Mouse (Mus musculus) thymus, postnatal 36 days (tissue): ENCODE data around the gene Ugt2a1.
"Not testable (repeated sequence)": the region's sequence is repeated elsewhere in the genome, so short reads cannot be mapped to it uniquely, and the experiment has no call there.

Experiments
- DNase-seq, 2 experiments: peaks; one replicate each; pipeline ENCODE4 v3.0.0; 2022; ENCODE audit warnings: mixed read lengths in 2 of 2

The Ugt2a1 gene

GRCm38 (mm10) chr5:87490771-87491170 is at the start of gene Ugt2a1:
Gene Ugt2a1, minus strand, starts transcription at chr5:87490871.
- no peak for DNase-seq

- no peak for DNase-seq
Measured at GRCm38 (mm10) chr5:87538111-87538510, 47.4 kb upstream of the Ugt2a1 start, which contains the start of gene Sult1b1. Gene Sult1b1, minus strand, starts transcription at chr5:87538195.

DNA sequence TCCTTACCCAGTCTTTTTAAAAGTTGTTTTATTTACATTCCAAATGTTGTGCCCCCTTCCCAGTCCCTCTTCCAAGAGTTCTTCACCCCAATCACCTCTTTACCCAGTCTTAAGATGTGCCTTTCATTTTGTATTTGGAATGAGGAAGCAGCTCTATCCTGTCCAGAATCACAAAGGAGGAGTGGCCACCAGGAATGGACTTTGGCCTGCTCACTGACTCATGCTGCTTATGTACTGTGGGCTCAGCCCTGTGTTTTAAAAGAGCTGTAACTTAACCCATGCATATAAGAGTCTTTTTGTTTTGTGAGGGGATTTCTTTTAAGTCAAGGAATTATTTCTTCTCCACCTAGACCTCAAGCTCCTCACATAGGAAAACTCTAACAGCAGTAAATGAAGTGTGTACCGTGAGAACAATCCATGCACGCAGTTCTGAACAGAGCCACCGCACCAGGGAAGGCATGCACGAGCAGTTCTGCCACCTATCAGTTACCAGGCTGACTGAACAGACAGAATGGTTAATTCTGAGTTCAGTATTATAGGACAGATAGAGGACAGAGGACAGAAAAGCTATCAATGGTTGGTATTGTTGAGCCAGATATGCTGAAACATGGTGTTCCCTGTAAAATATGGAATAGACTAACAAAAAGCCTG is 45.4 kb upstream of the Ugt2a1 start:
- no peak for DNase-seq

- DNase-seq: no peak
Measured at GRCm38 (mm10) chr5:87532288-87532687, 41.6 kb upstream of the Ugt2a1 start.

- DNase-seq: not testable (repeated sequence)
Measured at GRCm38 (mm10) chr5:87523561-87523960, 32.9 kb upstream of the Ugt2a1 start.

- DNase-seq: no peak
Measured at GRCm38 (mm10) chr5:87505776-87506458, 15.2 kb upstream of the Ugt2a1 start.

DNA sequence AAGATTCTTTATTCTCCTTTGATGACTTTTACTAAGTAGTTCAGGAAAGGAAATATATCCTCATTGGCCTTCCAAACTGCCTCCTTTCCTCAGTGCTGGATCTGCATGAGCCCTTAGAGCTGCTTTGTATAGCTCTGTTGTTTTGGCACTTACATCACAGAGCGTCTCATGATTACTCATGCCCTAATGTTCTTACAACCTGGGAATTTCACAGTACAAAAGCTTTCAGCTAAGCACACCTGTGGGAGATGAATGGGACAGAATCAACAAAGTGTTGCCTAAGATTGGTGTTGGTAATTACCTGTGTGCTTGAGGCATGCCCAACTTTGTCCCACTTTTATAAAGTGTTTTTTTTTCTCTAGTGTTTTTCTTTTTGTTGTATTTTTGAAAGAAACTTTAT is 12.0 kb upstream of the Ugt2a1 start:
- DNase-seq: no peak

DNA sequence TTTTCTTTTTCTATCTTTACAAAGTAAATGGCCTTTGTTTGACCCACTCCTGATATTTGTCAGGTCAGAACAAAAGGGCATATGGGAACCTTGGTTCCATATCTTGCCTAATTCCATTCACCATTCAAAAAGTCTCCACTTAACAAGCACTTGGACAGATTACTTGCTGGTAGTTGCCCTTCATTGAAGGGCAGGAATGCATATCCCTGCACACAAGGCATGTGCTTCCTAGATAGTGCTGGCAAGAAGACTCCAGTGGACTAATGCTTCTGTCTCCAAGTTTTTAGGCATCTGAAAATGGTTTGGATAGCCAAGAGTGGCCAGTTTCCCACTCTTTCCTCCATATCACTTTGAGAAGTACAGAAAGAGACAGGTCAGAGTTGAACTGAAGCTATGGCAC is 8.7 kb upstream of the Ugt2a1 start:
- no peak for DNase-seq

GRCm38 (mm10) chr5:87498936-87499335 is 8.3 kb upstream of the Ugt2a1 start:
- DNase-seq: no peak

DNA sequence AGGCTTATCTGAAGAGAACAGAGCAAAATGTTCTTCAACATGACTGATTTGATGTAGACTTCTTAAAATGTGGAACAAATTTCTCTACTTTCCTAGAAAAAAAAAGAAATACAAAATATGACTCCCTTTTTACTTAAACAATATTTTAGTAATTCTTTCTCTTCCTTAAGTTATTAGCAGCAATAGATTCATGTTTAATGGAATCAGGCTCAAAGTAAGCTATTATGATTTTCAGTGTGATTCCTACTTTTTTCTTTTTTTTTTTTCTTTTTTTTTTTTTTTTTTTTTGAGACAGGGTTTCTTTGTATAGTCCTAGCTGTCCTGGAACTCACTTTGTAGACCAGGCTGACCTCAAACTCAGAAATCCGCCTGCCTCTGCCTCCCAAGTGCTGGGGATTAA is 4.0 kb downstream of the Ugt2a1 start, which contains the start of gene Gm43638:
TSS of gene Gm43638 (minus strand) at position 101 of the 400 bp plus-strand sequence.
- DNase-seq: not testable (repeated sequence)

DNA sequence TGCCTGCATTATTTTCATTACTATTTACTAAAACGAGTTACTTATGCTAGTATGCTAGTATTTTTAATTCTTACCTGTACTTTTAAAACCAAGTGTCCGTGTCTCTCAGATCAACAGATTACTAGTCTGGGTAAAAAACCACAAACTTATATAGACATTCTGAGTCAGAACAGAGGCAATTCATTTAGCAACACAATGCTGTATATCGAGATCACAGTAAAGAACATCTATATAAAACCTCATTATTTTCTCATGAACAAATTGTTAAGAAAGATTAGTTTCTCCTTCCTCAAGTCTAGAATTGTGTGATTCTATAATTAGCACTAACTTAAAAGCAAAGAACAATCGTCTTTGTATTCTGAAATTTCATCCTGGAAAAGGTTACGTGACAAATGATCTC is 8.5 kb downstream of the Ugt2a1 start, which contains the start of gene Ugt2a2:
TSS of gene Ugt2a2 (minus strand) at position 101 of the 400 bp plus-strand sequence.
- DNase-seq: no peak

DNA sequence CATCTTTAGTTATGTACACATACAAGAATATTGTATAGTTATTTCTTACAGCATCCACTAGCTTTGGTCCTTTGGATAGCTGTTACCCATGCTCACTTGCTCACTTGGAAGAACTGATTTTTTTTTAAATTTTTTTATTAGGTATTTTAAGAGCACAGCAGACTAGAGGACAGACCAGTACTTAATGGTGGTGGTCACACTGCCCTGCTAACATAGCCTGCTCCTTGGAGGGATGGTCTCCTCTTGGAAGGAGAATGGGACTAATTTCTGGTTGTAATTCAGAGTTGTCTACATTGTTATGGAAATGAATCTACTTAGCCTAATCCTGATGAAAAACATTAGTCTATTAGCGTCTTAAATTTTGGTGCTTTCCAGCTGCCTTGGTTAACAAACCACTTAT is 31.9 kb downstream of the Ugt2a1 start:
- no peak for DNase-seq

- no peak for DNase-seq
Measured at GRCm38 (mm10) chr5:87457701-87458100, 33.0 kb downstream of the Ugt2a1 start.

DNA sequence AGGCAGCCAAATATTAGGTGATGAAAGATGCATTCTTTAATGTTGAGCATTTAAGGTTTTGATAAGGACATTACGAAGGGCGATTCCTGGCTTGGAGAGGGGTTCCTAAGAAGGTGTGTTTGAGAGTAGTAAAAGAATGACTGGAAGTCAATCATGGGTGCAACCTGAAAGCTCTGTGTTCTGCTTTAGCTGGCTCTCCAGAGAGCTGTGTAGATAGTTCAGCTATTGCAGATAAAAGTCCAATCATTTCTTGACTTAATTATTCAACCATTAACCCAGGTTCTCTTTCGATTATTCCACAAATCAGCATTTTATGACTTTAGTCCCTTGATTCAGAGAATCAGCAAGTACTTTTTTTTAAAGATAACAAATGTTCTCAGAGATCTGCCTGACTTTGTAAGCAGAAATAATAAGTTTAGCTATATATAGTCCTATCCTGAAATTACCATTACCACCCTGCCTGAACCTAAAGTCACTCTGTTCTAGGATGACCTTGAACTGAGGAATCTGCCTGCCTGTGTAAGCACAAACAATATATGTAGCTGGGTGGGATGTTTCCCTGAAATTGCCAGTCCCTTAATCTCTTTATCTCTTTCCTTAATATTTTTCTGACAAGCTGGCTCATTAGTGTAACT is 34.3 kb downstream of the Ugt2a1 start:
- DNase-seq: no peak

- no peak for DNase-seq
Measured at GRCm38 (mm10) chr5:87455519-87455918, 35.2 kb downstream of the Ugt2a1 start.

DNA sequence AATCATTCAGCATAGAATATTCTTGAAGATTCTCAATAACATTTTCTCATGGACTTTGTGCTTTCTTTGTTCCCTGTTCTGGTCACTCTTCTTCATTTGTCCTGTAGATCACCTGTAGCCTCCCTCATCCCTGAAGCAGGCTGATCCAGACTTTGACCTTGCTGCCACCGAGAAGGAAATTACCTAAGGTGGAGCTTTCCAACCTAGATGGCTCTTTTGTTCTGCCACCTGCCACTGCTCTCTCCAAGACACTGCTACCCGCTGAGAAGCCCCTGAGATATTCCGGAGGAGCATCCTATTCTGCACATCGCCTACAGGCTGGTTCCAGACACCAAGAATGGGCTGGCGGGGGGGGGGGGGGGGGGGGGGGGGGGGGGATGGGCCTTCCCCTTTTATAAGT is 38.2 kb downstream of the Ugt2a1 start:
- not testable (repeated sequence) for DNase-seq

DNA sequence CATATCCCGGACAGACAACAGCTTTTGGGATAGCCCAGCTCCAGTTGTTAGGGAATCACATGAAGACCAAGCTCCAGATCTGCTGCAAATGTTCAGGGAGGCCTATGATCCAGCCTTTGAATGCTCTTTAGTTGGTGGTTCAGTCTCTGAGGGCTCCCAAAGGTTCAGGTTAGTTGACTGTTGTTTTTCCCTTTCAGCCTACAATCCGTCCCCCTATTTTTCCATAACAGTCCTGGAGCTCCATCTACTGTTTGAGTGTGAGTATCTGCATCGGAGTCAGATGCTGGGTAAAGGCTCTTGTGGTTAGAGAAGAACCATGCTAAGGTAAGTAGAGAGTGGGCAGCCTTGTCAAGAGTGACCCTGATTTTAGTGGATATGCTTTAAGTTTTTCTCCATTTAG is 54.4 kb downstream of the Ugt2a1 start:
- no peak for DNase-seq

DNA sequence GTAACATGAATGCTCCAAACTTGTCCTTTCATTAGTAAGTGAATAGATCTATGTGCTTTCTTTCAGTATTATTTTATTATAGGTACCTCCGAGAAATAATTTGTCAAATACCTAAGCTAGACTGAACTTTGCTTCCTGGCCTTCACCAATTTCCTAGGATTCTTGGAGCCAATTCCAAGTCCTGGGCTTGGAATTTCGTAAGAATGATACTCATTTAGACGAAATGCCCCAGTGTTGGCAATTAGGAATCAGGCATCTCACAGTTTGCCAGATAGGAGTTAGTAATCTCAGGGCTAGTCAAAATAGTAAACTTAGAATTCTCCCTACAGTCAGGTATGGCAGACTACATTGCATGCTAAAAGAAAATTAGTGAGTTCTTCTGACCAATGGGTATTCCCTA is 65.0 kb downstream of the Ugt2a1 start:
- DNase-seq: no peak

DNA sequence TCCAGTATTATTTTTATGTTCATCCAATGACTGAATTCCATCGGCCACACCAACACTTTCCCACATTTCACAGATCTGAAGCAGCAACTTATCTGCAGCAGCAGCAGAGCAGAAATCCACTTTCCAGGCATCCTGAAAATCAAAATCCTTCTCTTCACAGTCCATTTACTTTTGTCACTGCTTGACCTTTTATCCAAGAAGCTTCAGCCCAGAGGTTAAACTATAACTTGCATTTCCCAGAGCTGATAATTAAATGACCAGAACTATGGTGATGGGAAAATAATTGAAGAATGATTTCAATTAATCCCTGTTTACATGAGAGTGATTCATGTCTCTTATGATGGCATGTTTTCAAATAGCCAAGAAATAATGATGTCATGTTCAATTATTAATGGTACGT is 66.6 kb downstream of the Ugt2a1 start, which contains the start of gene Ugt2b38:
TSS of gene Ugt2b38 (minus strand) at position 163 of the 400 bp plus-strand sequence.
- DNase-seq: not testable (repeated sequence)
